Mouse (Mus musculus) urinary bladder, adult 2 months (tissue): ENCODE measurements around the gene Acp2. TPM values are rescaled to one million over a fixed set of nuclear protein-coding genes. Genes with fewer than 3 reads are reported as not detected.

Source experiments
- DNase-seq: peaks from one replicate; pipeline ENCODE4 v3.0.0; 2022; ENCODE audit warnings: low spot score
- polyA plus RNA-seq: library from polyadenylated mRNA; depleted of rRNA; stranded (reverse); fragments of >200 nt; gene quantifications from 2 replicates; pipeline ENCODE4 v1.2.3, GENCODE M21; 2012; rRNA removed

The Acp2 gene
- polyA plus RNA-seq, 1 experiment: 18.8 TPM

GRCm38 (mm10) chr2:91256256-91257125 lies 53.8 kb downstream of the Acp2 start:
- DNase-seq: peak; percentile 66

- peak; percentile 51 for DNase-seq
Measured at GRCm38 (mm10) chr2:91257126-91257980, 54.7 kb downstream of the Acp2 start.

GRCm38 (mm10) chr2:91258054-91258453 lies 55.4 kb downstream of the Acp2 start:
- DNase-seq: no peak

GRCm38 (mm10) chr2:91258830-91259229 lies 56.1 kb downstream of the Acp2 start:
- DNase-seq: no peak

- no peak for DNase-seq
Measured at GRCm38 (mm10) chr2:91259493-91259892, 56.8 kb downstream of the Acp2 start.

Other genes starting within 250 kb of the Acp2 start
- 0.56 and 0.81 TPM in 2 replicates for gene Rapsn, start 167.3 kb upstream of the Acp2 start, polyA plus RNA-seq
- gene Psmc3, start 148.9 kb upstream of the Acp2 start, polyA plus RNA-seq: 166 and 178 TPM in 2 replicates
- 63.7 and 87.4 TPM in 2 replicates for gene Slc39a13, start 132.5 kb upstream of the Acp2 start, polyA plus RNA-seq
- 17.7 and 21.0 TPM in 2 replicates for gene Spi1, start 120.5 kb upstream of the Acp2 start, polyA plus RNA-seq
- 0.04 TPM in 2 replicates for gene Mybpc3, start 84.7 kb upstream of the Acp2 start, polyA plus RNA-seq
- 19.7 and 20.7 TPM in 2 replicates for gene Madd, start 19.0 kb upstream of the Acp2 start, polyA plus RNA-seq
- 18.6 and 20.8 TPM in 2 replicates for gene Nr1h3, start 51 bp upstream of the Acp2 start, polyA plus RNA-seq
- gene Ddb2, start 34.1 kb downstream of the Acp2 start, polyA plus RNA-seq: 28.5 and 43.1 TPM in 2 replicates
- gene Pacsin3, start 53.1 kb downstream of the Acp2 start, polyA plus RNA-seq: 43.3 and 46.7 TPM in 2 replicates
- 30.7 and 41.6 TPM in 2 replicates for gene Arfgap2, start 62.1 kb downstream of the Acp2 start, polyA plus RNA-seq
- 21.0 and 25.7 TPM in 2 replicates for gene 1110051M20Rik, start 241.8 kb downstream of the Acp2 start, polyA plus RNA-seq